Mouse (Mus musculus) midbrain, embryonic 11.5 days (tissue): ENCODE data around the gene Bhlhe41. TPM values are rescaled to one million over a fixed set of nuclear protein-coding genes. Genes with fewer than 3 reads are reported as not detected.

ENCODE experiments used
- ATAC-seq: fragments of 200-750 bp; cut with Nextera tagmentation; 2 replicates; pipeline ENCODE4 v1.8.0; 2017; ENCODE audit warnings: moderate TSS enrichment, moderate library complexity; ENCODE audit not compliant: low FRiP score
- DNase-seq: peaks from one replicate; pipeline ENCODE4 v3.0.0; 2015; ENCODE audit warnings: low spot score; ENCODE audit errors: missing footprints
- H3K27ac ChIP-seq: fragments of 300-500 bp; sonication (generic); 2 replicates; pipeline ENCODE4 v1.5.1; 2014; ENCODE audit warnings: low read depth, low read length
- H3K27me3 ChIP-seq: fragments of 300-500 bp; sonication (generic); 2 replicates; pipeline ENCODE4 v1.6.1; 2014; ENCODE audit warnings: mild to moderate bottlenecking, low read length, moderate library complexity, mixed read lengths; ENCODE audit not compliant: control insufficient read depth, insufficient read depth
- H3K36me3 ChIP-seq: fragments of 300-500 bp; sonication (generic); 2 replicates; pipeline ENCODE4 v1.6.1; 2014; ENCODE audit warnings: mild to moderate bottlenecking, low read length, moderate library complexity, mixed read lengths; ENCODE audit not compliant: control insufficient read depth, insufficient read depth
- H3K4me1 ChIP-seq: fragments of 300-500 bp; sonication (generic); 2 replicates; pipeline ENCODE4 v1.6.1; 2014; ENCODE audit warnings: low read length; ENCODE audit not compliant: control insufficient read depth, insufficient read depth
- H3K4me2 ChIP-seq: fragments of 300-500 bp; sonication (generic); 2 replicates; pipeline ENCODE4 v1.6.1; 2014; ENCODE audit warnings: mild to moderate bottlenecking, moderate library complexity
- H3K4me3 ChIP-seq: fragments of 300-500 bp; sonication (generic); 2 replicates; pipeline ENCODE4 v1.5.1; 2014; ENCODE audit warnings: low read depth, low read length
- H3K9ac ChIP-seq: fragments of 300-500 bp; sonication (generic); 2 replicates; pipeline ENCODE4 v1.6.1; 2014; ENCODE audit warnings: low read length
- H3K9me3 ChIP-seq: fragments of 300-500 bp; sonication (generic); 2 replicates; pipeline ENCODE4 v1.6.1; 2016; ENCODE audit warnings: low read length; ENCODE audit not compliant: control insufficient read depth
- WGBS: fragments of 180-500 bp; shearing (Covaris S2); extraction: QIAGEN DNeasy Blood & Tissue Kit; methylation state at CpG from one replicate; pipeline ENCODE4 v1.1.7; 2014; 5-methylcytosine and 5-hydroxymethylcytosine counted together
- polyA plus RNA-seq: library from polyadenylated mRNA; unstranded; fragments of >200 nt; fragmentation: Nextera tagmentation; extraction: Ambion mirVana; gene quantifications from 2 replicates; pipeline ENCODE4 v1.2.1, GENCODE M21; 2014

The Bhlhe41 gene
- polyA plus RNA-seq, 1 experiment from 2014 or later, result 1.9 TPM

DNA sequence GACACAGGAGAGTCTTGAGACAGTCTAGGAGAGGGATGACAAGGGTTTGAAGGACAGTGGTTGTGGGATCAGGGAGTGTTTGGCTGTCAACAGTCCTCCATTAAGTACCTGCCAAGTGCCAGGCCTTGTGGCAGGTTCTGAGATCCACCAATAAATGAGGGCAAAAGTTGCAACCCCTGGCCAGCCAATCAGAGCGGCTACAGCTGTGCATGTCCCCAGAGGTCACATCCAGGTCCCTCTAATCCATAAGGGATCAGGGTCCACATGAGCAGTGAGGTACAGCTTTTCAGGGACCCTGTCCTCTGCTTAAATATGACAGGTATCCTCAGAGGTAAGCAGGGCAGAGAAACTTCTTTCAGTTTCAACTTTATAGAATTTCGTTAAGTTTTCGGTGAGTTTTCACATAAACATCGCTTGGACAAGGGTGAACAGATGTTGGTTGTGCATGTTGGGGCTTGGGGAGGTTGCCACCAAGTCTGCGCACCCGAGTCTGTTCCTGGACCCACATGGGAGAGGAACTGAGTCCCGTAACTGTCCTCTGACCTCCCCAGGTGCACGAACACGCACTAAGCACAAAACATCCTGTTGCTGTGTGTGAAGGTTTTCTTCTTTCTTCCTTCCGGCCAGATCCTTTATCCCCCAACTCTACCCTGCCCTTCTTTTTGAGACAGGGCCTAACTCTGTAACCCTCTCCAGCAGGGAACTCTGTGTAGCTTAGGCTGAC lies 11.8 kb downstream of the Bhlhe41 start:
- ATAC-seq, result no peak
- Histone ChIP-seq H3K4me2 (no peak overlapping the region), H3K9ac (no peak overlapping the region), H3K36me3 (no peaks in the 10 kb centered on the region), H3K4me3 (no peak overlapping the region), H3K9me3 (no peaks in the 10 kb centered on the region), H3K27ac (no peak overlapping the region), H3K4me1 (peaks cover 18% of the 10 kb centered on the region), H3K27me3 (peaks cover 2% of the 10 kb centered on the region; the same call in 1 of the 2 replicates)
- WGBS, result 89% methylated on average over 10 of the region's 10 CpGs
- DNase-seq, result no peak

DNA sequence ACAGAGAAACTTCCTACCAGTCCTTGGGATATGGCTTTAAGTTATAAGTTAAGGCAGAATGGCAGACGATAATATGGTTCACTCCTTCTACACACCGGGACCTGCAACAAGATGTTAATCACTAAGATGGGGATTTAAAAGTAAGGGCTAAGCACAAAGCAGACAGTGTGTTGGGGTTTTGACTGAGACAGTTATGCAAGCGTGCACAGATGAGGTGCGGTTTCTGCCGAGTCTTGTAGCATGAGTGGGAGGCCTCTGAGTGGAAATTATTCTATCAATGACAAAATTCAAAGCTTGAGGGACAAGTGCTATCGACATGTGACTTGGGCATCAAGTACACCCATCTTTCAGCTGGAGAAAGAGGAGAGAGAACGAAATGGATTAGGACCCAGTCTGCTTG lies 12.7 kb downstream of the Bhlhe41 start:
- no peaks in the 10 kb centered on the region for H3K36me3 ChIP-seq
- no peak overlapping the region for H3K4me2 ChIP-seq
- DNase-seq, result no peak
- 90% methylated on average over 7 of the region's 7 CpGs for WGBS
- H3K27me3 ChIP-seq, result no peaks in the 10 kb centered on the region; the same call in 1 of the 2 replicates
- peaks cover 18% of the 10 kb centered on the region for H3K4me1 ChIP-seq
- no peak overlapping the region for H3K27ac ChIP-seq
- H3K9me3 ChIP-seq, result no peaks in the 10 kb centered on the region
- no peak overlapping the region for H3K4me3 ChIP-seq
- H3K9ac ChIP-seq, result no peak overlapping the region
- ATAC-seq, result no peak

DNA sequence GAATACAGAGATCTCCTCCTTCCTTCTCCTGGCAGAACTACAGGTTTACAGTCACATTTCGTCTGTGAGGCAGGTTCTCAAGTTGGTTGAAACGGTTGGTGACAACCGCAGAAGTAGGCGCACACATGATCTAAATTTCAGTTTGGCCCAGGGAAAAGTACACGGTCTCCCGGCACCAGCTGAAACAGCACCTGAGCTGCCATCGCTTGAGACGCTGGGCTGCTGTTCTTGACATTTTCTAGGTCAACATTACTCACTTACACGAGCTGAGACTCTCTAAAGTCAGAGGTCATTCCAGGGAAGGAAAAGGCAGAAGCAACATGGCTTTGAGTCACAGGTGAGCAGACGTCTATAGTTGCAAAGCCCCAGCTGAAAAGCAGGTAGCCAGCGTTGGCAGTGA lies 13.4 kb downstream of the Bhlhe41 start:
- WGBS, result 86% methylated on average over 11 of the region's 11 CpGs
- Histone ChIP-seq H3K4me2 (no peak overlapping the region), H3K4me3 (no peak overlapping the region)

DNA sequence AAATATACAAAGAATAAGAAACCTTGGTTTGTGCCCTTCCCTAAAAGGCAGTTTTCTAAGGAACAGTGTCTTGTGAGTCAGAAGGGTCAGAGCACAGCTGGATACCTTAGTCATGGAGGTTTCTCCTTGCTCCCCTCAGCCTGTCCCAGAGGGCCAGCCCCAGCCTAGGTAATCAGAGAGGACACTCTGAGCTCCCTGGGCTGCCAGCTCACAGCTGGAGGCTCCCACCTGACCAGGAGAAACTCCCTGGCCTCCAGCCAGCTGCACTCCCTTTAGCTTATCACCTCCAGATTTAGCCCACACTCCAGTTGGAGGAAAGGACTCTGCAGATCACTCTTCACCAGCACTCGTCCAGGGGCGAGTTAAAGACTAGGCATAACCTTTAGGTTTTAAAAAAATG lies 14.6 kb downstream of the Bhlhe41 start:
- no peak overlapping the region for H3K9ac ChIP-seq
- no peak overlapping the region for H3K27ac ChIP-seq
- ATAC-seq, result no peak
- H3K27me3 ChIP-seq, result no peaks in the 10 kb centered on the region; the same call in 1 of the 2 replicates
- 58% methylated on average over 2 of the region's 2 CpGs for WGBS
- H3K4me1 ChIP-seq, result peaks cover 9% of the 10 kb centered on the region
- no peaks in the 10 kb centered on the region for H3K36me3 ChIP-seq
- DNase-seq, result no peak
- no peaks in the 10 kb centered on the region for H3K9me3 ChIP-seq
- no peak overlapping the region for H3K4me3 ChIP-seq
- no peak overlapping the region for H3K4me2 ChIP-seq

More for the DNA sequence above, 13.4 kb downstream of the Bhlhe41 start:
- Histone ChIP-seq H3K9ac (no peak overlapping the region), H3K4me1 (peaks cover 18% of the 10 kb centered on the region), H3K27me3 (no peaks in the 10 kb centered on the region; the same call in 1 of the 2 replicates), H3K27ac (no peak overlapping the region), H3K9me3 (no peaks in the 10 kb centered on the region), H3K36me3 (no peaks in the 10 kb centered on the region)
- DNase-seq (no peak), ATAC-seq (no peak)

DNA sequence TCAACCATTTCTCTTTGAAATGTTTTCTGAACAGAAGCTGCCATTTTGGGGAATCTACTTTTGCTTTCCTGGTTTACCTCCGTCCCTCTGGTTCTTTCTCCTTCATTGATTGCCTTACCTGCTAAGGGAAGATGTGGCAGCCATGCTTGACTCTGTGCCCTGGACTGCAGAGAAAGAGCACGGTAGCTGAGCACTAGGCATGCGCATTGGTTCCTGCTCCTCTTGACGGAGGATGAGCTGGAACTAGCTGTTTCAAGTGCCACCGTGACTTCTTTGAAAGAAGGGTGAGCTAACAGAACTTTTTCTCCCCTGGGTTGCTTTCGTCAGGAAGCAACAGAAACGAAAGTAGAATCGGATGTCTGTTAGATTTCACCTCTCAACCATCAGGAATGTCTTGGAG lies 17.7 kb downstream of the Bhlhe41 start:
- Histone ChIP-seq H3K4me1 (no peaks in the 10 kb centered on the region), H3K9ac (no peak overlapping the region), H3K27ac (no peak overlapping the region), H3K4me2 (no peak overlapping the region), H3K36me3 (no peaks in the 10 kb centered on the region), H3K27me3 (no peaks in the 10 kb centered on the region), H3K4me3 (no peak overlapping the region), H3K9me3 (no peaks in the 10 kb centered on the region)
- WGBS, result 95% methylated on average over 8 of the region's 8 CpGs
- ATAC-seq, result no peak
- DNase-seq, result no peak

DNA sequence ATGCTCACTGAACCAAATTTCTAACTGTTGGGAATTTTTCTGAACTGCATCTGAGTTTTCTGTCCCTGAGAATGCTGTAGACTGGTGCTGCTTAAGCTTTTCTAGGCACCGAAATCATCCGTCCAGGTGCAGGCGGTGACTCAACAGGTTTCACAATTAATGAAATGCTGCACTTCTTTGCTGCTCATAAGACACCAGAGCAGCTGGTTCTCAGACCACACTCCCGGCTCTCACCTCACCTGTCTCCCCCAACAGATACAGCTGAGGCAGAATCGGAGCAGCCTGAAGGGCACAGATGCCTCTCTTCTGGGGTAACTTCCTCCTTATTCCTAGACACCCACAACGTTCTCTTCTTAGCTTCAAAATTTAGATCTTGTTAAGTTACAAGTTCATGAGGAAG lies 18.4 kb downstream of the Bhlhe41 start:
- WGBS, result 89% methylated on average over 6 of the region's 6 CpGs
- Histone ChIP-seq H3K9ac (no peak overlapping the region), H3K4me2 (no peak overlapping the region), H3K9me3 (no peaks in the 10 kb centered on the region), H3K36me3 (no peaks in the 10 kb centered on the region), H3K27me3 (no peaks in the 10 kb centered on the region), H3K4me1 (no peaks in the 10 kb centered on the region), H3K27ac (no peak overlapping the region), H3K4me3 (no peak overlapping the region)
- DNase-seq (no peak), ATAC-seq (no peak)

DNA sequence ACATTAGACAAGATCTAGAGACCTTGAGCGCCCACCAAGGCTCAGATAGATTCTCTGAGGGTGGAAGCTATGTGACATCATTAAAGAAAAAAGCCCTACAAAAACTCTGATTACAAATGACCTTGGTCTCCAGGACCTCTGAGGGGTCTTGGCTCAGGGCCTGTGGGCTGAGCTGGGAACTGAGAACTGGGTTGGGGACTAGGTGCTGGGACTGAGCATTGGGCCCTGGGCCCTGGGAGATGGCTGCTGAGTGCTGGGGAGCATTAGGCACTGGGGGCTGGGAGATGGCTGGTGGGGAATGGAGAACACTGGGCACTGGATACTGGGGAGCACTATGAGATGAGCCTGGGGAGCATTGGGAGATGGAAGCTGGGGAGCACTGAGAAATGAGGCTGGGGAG lies 19.3 kb downstream of the Bhlhe41 start:
- H3K27me3 ChIP-seq, result no peaks in the 10 kb centered on the region

DNA sequence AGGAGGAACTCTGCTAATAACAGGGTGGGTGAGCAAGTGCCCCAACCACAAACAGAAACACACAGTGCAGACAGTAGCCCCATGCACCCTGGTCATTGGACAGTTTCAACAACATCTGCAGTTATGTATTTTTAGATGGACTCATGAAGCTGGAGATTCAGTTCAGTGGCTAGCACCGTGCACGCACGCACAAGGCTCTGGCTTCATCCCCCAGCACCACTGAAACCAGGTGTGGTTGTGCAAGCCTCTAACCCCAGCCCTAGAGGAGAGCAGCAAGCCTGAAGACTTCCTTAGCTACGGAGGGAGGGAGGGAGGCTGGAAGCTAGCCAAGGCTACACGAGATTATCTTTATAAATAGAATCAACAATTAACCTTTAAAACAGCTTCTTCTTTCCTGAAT lies 19.7 kb downstream of the Bhlhe41 start:
- 86% methylated on average over 5 of the region's 5 CpGs for WGBS
- ATAC-seq, result no peak
- H3K27me3 ChIP-seq, result no peaks in the 10 kb centered on the region
- no peak overlapping the region for H3K4me2 ChIP-seq
- no peak overlapping the region for H3K4me3 ChIP-seq
- no peaks in the 10 kb centered on the region for H3K9me3 ChIP-seq
- no peaks in the 10 kb centered on the region for H3K4me1 ChIP-seq
- H3K9ac ChIP-seq, result no peak overlapping the region
- no peak for DNase-seq
- H3K36me3 ChIP-seq, result no peaks in the 10 kb centered on the region
- no peak overlapping the region for H3K27ac ChIP-seq

More for the DNA sequence above, 19.3 kb downstream of the Bhlhe41 start:
- ATAC-seq, result no peak
- Histone ChIP-seq H3K36me3 (no peaks in the 10 kb centered on the region), H3K4me2 (no peak overlapping the region), H3K27ac (no peak overlapping the region), H3K9ac (no peak overlapping the region), H3K9me3 (no peaks in the 10 kb centered on the region), H3K4me3 (no peak overlapping the region), H3K4me1 (no peaks in the 10 kb centered on the region)
- DNase-seq, result no peak
- 100% methylated on average over 1 of the region's 1 CpGs for WGBS

DNA sequence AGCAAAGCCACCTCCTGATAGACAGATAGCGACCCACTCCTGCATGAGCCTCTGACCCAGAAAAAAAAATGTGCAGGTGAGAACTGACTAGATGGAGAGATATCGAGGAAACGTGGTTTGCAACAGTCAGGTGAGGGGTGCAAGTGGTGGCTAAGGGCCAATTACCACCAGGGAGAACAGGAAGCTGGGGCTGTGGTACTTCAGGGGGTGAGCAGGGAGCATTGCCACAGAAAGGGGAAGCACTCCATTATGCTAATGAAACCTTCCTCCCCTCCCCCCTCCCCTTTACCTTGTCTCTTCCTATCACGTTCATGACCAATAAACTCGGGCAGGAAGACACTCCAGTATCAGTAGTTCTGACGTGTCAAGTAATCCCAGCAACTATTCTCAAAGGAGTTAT lies 30.0 kb downstream of the Bhlhe41 start:
- no peak for ATAC-seq
- Histone ChIP-seq H3K4me2 (no peak overlapping the region), H3K27ac (no peak overlapping the region), H3K36me3 (no peaks in the 10 kb centered on the region), H3K4me3 (no peak overlapping the region), H3K4me1 (no peaks in the 10 kb centered on the region), H3K27me3 (no peaks in the 10 kb centered on the region), H3K9ac (no peak overlapping the region), H3K9me3 (no peaks in the 10 kb centered on the region)
- WGBS, result 76% methylated on average over 6 of the region's 6 CpGs
- no peak for DNase-seq
